Mouse (Mus musculus) gastrocnemius, postnatal 36 days (tissue): ENCODE measurements around the gene Rhox3g. TPM values are rescaled to one million over a fixed set of nuclear protein-coding genes. Genes with fewer than 3 reads are reported as not detected.
"Not testable (repeated sequence)": the region's sequence is repeated elsewhere in the genome, so short reads cannot be mapped to it uniquely, and the experiment has no call there.

Source experiments
- DNase-seq, 2 experiments: peaks; one replicate each; pipeline ENCODE4 v3.0.0; 2022
- intact Hi-C: fragments of 180-260 bp; cut with DNase I; formaldehyde crosslinking; loops from one replicate; pipeline ENCODE4 v1.15.1; 2025
- long read RNA-seq, 2 experiments: library from polyadenylated mRNA; stranded (forward); transcript quantifications; one replicate each; pipeline ENCODE4 v2.0.0; 2021
- total RNA-seq, 2 experiments: library from RNA; stranded (reverse); gene quantifications; 2 replicates each; pipeline ENCODE4 v1.2.3; 2021

Gene Rhox3g
- not detected for total RNA-seq
- long read RNA-seq, experiment 1 = 0 reads
- long read RNA-seq, experiment 2 = 0 reads

- intact Hi-C loops, DNase-seq: not testable (repeated sequence)
These were observed at the start of gene Rhox3g for GRCm38 (mm10) chrX:37628512-37628911. Gene Rhox3g (minus strand): TSS chrX:37628612.

DNA sequence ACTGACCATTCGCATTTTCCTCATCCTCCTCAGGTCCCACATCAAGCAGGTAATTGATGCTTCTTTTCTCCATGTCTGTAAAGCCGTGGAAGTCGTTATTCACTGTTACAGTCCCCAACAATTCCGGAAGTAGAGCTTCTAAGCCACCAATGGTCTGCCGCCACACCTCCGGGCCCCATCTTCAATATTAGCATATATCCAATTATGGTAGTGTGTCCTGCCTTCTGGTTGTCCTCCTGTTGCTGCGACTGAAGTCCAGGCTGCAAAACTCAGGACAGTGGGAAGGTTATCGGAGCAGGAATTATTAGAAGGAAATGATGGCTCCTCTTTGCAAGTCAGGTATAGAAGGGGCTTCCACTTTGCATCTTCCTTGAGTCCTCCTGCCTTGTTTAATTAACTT lies 44.8 kb upstream of the Rhox3g start, which contains the start of gene Rhox2h:
Rhox2h (minus strand) TSS at position 101 of the 400 bp plus-strand sequence.
- intact Hi-C loops, DNase-seq: not testable (repeated sequence)

DNA sequence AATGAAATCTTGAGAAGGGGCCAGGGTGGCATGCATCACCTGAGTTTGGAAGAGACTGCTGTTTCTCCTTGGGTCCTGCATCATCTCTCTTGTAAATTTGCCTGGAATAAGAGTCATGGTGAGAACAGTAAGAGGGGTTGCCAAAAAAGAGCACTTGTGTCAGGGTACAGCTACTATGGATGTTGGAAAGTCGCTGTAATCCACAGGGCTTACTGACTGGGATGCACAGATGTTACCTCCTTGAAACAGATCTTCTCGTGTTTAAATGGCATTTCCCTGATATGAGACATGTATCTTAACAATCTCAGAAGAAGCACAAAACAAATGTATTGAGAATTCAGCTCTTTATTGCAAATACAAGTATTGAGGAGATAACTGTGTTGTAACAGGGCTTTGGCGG lies 40.3 kb upstream of the Rhox3g start, which contains the start of gene Rhox3h:
Rhox3h (minus strand) TSS at position 101 of the 400 bp plus-strand sequence.
- intact Hi-C loops = not testable (repeated sequence)

DNA sequence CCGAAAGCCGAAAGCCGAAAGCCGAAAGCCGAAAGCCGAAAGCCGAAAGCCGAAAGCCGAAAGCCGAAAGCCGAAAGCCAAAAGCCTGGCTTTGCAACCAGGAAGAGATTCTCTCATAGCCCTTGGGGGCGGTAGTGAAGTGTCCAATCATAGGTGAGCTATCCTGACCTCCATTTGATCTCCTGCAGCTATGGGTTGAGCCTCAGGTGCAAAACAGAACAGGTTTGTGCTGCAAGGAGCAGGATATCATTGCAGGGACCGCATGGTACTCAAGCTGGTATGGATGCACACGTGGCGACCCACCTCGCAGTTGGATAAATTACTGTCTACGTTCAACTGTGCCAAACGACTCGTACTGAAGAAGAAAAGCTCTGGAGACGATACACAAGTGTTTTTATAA lies 22.8 kb upstream of the Rhox3g start, which contains the start of gene Rhox4g:
Rhox4g (minus strand) TSS at position 101 of the 400 bp plus-strand sequence.
- intact Hi-C loops, DNase-seq: not testable (repeated sequence)

More for the DNA sequence above, 40.3 kb upstream of the Rhox3g start, which contains the start of gene Rhox3h:
- DNase-seq = not testable (repeated sequence)

DNA sequence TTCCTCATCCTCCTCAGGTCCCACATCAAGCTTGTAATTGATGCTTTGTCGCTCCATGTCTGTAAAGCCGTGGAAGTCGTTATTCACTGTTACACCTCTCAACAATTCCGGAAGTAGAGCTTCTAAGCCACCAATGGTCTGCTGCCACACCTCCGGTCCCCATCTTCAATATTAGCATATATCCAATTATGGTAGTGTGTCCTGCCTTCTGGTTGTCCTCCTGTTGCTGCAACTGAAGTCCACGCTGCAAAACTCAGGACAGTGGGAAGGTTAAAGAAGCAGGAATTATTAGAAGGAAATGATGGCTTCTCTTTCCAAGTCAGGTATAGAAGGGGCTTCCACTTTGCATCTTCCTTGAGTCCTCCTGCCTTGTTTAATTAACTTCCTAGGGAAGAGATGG lies 15.0 kb upstream of the Rhox3g start, which contains the start of gene Rhox2g:
Rhox2g (minus strand) TSS at position 101 of the 400 bp plus-strand sequence.
- intact Hi-C loops, DNase-seq: not testable (repeated sequence)

DNA sequence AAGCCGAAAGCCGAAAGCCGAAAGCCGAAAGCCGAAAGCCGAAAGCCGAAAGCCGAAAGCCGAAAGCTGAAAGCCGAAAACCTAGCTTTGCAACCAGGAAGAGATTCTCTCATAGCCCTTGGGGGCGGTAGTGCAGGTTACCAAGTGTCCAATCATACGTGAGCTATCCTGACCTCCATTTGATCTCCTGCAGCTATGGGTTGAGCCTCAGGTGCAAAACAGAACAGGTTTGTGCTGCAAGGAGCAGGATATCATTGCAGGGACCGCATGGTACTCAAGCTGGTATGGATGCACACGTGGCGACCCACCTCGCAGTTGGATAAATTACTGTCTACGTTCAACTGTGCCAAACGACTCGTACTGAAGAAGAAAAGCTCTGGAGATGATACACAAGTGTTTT lies 20.8 kb downstream of the Rhox3g start, which contains the start of gene Rhox4f:
Rhox4f (minus strand) TSS at position 101 of the 400 bp plus-strand sequence.
- DNase-seq, intact Hi-C loops: not testable (repeated sequence)

DNA sequence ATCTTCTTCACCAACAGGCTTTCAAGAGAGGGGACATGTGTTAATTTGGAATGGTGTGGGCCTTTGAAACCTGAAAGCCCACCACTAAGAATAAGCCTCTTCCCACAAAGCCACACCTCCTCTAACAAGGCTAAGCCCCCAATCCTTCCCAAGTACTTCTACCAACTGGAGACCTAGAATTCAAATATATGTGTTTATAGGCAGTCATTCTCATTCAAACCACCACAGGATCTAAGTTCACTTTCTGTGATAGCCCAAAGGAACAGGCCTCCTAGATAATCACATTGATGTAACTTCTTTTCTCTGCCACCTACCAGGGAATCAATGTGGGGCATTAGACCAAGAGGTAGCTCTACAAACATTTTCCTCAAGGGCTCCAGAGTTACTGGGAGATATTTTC lies 47.7 kb downstream of the Rhox3g start, which contains the start of gene Rhox3f:
Rhox3f (plus strand) TSS at position 301 of the 400 bp plus-strand sequence.
- intact Hi-C loops, DNase-seq: not testable (repeated sequence)

Other genes starting within 250 kb of the Rhox3g start
- gene Rhox3a2, start 248.6 kb downstream of the Rhox3g start, total RNA-seq = not detected
- not detected for gene Rhox4a2, start 237.8 kb downstream of the Rhox3g start, total RNA-seq
- not detected for gene Rhox2b, start 216.5 kb downstream of the Rhox3g start, total RNA-seq
- gene Rhox4b, start 196.1 kb downstream of the Rhox3g start, total RNA-seq = not detected
- not detected for gene Rhox2c, start 174.9 kb downstream of the Rhox3g start, total RNA-seq
- not detected for gene Rhox3c, start 170.0 kb downstream of the Rhox3g start, total RNA-seq
- gene Rhox4c, start 148.3 kb downstream of the Rhox3g start, total RNA-seq = not detected
- gene Rhox2d, start 135.2 kb downstream of the Rhox3g start, total RNA-seq = not detected
- gene Rhox4d, start 114.3 kb downstream of the Rhox3g start, total RNA-seq = not detected
- gene Rhox2e, start 98.2 kb downstream of the Rhox3g start, total RNA-seq = not detected
- gene Rhox3e, start 86.6 kb downstream of the Rhox3g start, total RNA-seq = under 1 TPM in 1 of 2 experiments, not detected in 1; 0.76 TPM
- not detected for gene Rhox4e, start 71.2 kb downstream of the Rhox3g start, total RNA-seq
- gene Rhox2f, start 57.2 kb downstream of the Rhox3g start, total RNA-seq = not detected
- gene Rhox3f, start 47.6 kb downstream of the Rhox3g start, total RNA-seq = not detected
- gene Rhox4f, start 20.9 kb downstream of the Rhox3g start, total RNA-seq = not detected
- not detected for gene Rhox2g, start 14.9 kb upstream of the Rhox3g start, total RNA-seq
- not detected for gene Rhox4g, start 22.7 kb upstream of the Rhox3g start, total RNA-seq
- gene Rhox3h, start 40.2 kb upstream of the Rhox3g start, total RNA-seq = not detected
- gene Rhox2h, start 44.7 kb upstream of the Rhox3g start, total RNA-seq = not detected
- gene Rhox5, start 176.2 kb upstream of the Rhox3g start, total RNA-seq = not detected
- not detected for gene Rhox6, start 198.3 kb upstream of the Rhox3g start, total RNA-seq
- gene Rhox7a, start 203.1 kb upstream of the Rhox3g start, total RNA-seq = not detected